Mouse (Mus musculus) forebrain, embryonic 12.5 days (tissue): ENCODE measurements around the gene Spata2l. TPM values are rescaled to one million over a fixed set of nuclear protein-coding genes. Genes with fewer than 3 reads are reported as not detected.
"Not testable (repeated sequence)": the region's sequence is repeated elsewhere in the genome, so short reads cannot be mapped to it uniquely, and the experiment has no call there.

Source experiments
- ATAC-seq: fragments of 200-750 bp; cut with Nextera tagmentation; 2 replicates; pipeline ENCODE4 v1.8.0; 2017; ENCODE audit warnings: moderate TSS enrichment; ENCODE audit not compliant: low FRiP score
- H3K27ac ChIP-seq: fragments of 300-500 bp; sonication (generic); 2 replicates; pipeline ENCODE4 v1.5.1; 2016; ENCODE audit warnings: mild to moderate bottlenecking
- H3K27me3 ChIP-seq: fragments of 300-500 bp; sonication (generic); 2 replicates; pipeline ENCODE4 v1.6.1; 2016; ENCODE audit warnings: mild to moderate bottlenecking
- H3K36me3 ChIP-seq: fragments of 300-500 bp; sonication (generic); replicated peaks from 2 replicates; pipeline ENCODE4 v1.6.1; 2016; ENCODE audit warnings: mild to moderate bottlenecking
- H3K4me1 ChIP-seq: fragments of 300-500 bp; sonication (generic); 2 replicates; pipeline ENCODE4 v1.6.1; 2016
- H3K4me2 ChIP-seq: fragments of 300-500 bp; sonication (generic); 2 replicates; pipeline ENCODE4 v1.6.1; 2016; ENCODE audit warnings: mild to moderate bottlenecking, moderate library complexity
- H3K4me3 ChIP-seq: fragments of 300-500 bp; sonication (generic); replicated peaks from 2 replicates; pipeline ENCODE4 v1.5.1; 2016; ENCODE audit warnings: mild to moderate bottlenecking
- H3K9ac ChIP-seq: fragments of 300-500 bp; sonication (generic); 2 replicates; pipeline ENCODE4 v1.6.1; 2016; ENCODE audit warnings: mild to moderate bottlenecking
- H3K9me3 ChIP-seq: fragments of 300-500 bp; sonication (generic); 2 replicates; pipeline ENCODE4 v1.6.1; 2016
- WGBS: fragments of 180-500 bp; shearing (Covaris S2); methylation state at CpG from one replicate; pipeline ENCODE4 v1.1.7; 2016; 5-methylcytosine and 5-hydroxymethylcytosine counted together
- polyA plus RNA-seq: library from polyadenylated mRNA; unstranded; fragments of >200 nt; fragmentation: Nextera tagmentation; extraction: Ambion mirVana; gene quantifications from 2 replicates; pipeline ENCODE4 v1.2.1, GENCODE M21; 2016

Gene Spata2l
- 1.4 and 1.6 TPM in 2 replicates for polyA plus RNA-seq

DNA sequence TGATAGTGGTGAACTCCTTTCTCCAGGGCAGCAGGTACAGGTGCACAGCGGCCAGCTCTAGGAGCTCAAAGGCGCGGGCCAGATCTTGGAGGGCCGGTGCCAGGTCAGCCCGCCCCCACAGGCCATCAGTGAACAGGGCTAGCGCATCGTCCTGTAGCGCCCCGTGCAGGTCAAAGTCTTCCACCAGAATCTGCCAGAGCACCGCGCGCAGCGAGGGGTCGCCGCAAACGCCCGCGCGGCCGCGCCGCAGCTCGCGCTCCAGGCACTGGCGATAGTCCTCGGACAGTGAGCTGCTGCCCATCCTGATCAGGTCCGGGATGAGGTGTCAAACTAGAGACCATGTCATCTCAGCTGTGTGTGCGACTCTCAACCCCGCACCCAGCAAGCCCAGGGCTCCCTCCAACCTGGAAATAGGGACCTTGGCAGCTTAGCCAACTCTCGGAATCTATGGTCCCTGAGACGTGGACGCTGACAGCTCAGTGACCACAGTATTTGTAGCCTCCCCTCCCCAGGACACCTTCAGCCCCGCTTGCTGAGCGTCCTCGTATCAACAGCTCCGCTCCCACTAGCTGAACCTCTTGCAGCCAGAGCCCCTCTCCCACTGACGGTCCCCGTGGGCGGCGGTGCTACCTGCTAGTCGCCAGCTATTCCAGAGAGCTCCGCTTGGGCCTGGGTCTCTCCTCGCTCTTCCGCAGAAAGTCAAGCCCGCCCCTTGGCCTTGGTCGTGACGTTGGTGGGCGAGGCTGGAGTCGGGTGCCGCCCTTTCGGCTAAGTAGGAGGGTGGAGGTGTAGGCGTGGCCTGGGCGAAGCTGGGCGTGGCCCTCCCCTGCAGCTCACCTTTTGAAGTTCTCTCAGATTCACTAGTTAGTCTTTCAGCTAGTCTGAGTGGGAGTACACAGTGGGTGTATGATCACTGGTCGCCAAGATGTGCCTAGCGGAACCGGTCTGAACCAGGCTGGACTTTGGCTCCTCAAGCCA is at the start of gene Spata2l:
Gene Spata2l (minus strand): TSS at position 714 of the 978 bp plus-strand sequence.
- peak within 1 kb of the TSS; percentile 83 for H3K4me2 ChIP-seq
- peaks cover 20% of the 10 kb centered on the region for H3K4me1 ChIP-seq
- H3K36me3 ChIP-seq: no peaks in the 10 kb centered on the region
- peak within 1 kb of the TSS; percentile 46 for H3K4me3 ChIP-seq
- no peak within 1 kb of the TSS for H3K27ac ChIP-seq
- H3K27me3 ChIP-seq: peaks cover 46% of the 10 kb centered on the region
- 2% methylated on average over 57 of the region's 57 CpGs for WGBS
- peak; percentile 83 for ATAC-seq
- no peaks in the 10 kb centered on the region for H3K9me3 ChIP-seq
- H3K9ac ChIP-seq: peak within 1 kb of the TSS; percentile 50

GRCm38 (mm10) chr8:123284493-123284892 is 48.5 kb upstream of the Spata2l start:
- Histone ChIP-seq H3K36me3 (peaks cover 57% of the 10 kb centered on the region), H3K4me1 (no peaks in the 10 kb centered on the region), H3K9ac (no peak overlapping the region), H3K27me3 (no peaks in the 10 kb centered on the region), H3K4me3 (no peak overlapping the region), H3K27ac (no peak overlapping the region), H3K4me2 (no peak overlapping the region), H3K9me3 (no peaks in the 10 kb centered on the region)
- 93% methylated on average over 5 of the region's 5 CpGs for WGBS
- ATAC-seq: no peak

GRCm38 (mm10) chr8:123283991-123284390 is 48.0 kb upstream of the Spata2l start:
- ATAC-seq: no peak
- Histone ChIP-seq H3K4me3 (no peak overlapping the region), H3K27me3 (no peaks in the 10 kb centered on the region), H3K27ac (no peak overlapping the region), H3K9ac (no peak overlapping the region), H3K9me3 (no peaks in the 10 kb centered on the region), H3K4me2 (no peak overlapping the region), H3K36me3 (peaks cover 52% of the 10 kb centered on the region), H3K4me1 (no peaks in the 10 kb centered on the region)
- WGBS: 93% methylated on average over 7 of the region's 7 CpGs

DNA sequence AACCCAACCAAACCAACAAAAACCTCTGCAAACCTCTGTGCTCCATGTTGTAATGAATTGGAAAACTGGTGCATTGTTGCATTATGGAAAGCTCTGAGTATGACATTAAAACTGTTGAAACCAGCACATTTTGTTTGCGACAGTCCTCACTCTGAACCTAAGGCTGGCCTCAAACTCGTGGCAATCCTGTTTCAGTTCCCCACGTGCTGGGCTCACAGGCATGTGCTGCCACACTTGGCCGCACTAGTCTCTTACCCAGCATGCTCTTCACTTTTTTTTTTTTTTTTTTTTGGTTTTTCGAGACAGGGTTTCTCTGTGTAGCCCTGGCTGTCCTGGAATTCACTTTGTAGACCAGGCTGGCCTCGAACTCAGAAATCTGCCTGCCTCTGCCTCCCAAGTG is 47.0 kb upstream of the Spata2l start:
- ATAC-seq, H3K4me2 ChIP-seq, H3K27ac ChIP-seq, H3K4me1 ChIP-seq, H3K4me3 ChIP-seq, H3K9me3 ChIP-seq, H3K27me3 ChIP-seq, H3K9ac ChIP-seq: not testable (repeated sequence)
- H3K36me3 ChIP-seq: peaks cover 51% of the 10 kb centered on the region
- WGBS: 89% methylated on average over 5 of the region's 6 CpGs

DNA sequence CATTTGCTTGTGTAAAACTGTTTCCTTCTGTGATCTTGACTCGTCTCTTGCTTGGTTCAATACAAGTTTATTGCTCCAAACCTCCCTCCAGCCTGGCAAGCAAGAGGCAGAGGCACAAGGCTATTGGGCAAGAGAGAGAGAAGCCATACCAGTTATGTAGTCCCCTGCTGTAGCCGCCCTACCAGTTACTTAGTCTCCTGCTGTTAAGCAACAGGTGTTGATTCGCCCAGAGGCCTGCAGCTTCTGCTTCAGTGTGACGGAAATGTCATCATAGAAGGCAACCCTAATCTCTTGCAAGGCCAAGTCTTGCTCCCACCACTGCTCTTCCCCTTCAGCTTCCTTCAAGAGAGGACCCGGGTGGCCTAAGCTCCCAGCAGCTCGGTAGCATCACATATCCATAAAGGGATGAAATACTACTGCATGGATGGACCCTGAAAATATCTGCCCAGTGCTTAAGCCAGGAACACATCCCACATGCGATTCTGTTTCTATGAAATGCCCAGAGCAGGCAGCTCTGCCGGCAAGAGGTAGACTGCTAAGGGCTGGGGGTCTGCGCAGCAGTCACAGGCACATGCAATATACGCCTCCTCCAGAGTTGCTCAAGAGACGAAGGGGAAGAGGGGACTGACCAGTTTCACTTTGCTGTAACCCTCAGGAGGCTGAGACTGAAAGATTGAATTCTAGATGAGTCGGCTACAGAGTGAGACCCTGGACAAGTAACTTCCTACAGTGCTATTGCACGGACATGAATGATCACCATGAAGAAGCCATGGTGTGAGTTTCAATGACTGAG is 44.5 kb upstream of the Spata2l start:
- Histone ChIP-seq H3K36me3 (peaks cover 53% of the 10 kb centered on the region), H3K4me2 (no peak overlapping the region), H3K27ac (no peak overlapping the region), H3K9ac (no peak overlapping the region), H3K4me3 (no peak overlapping the region), H3K9me3 (no peaks in the 10 kb centered on the region), H3K27me3 (no peaks in the 10 kb centered on the region), H3K4me1 (no peaks in the 10 kb centered on the region)
- ATAC-seq: no peak
- WGBS: 91% methylated on average over 13 of the region's 13 CpGs

- Histone ChIP-seq H3K27me3 (no peaks in the 10 kb centered on the region), H3K4me1 (no peaks in the 10 kb centered on the region), H3K36me3 (peaks cover 59% of the 10 kb centered on the region), H3K9ac (no peak overlapping the region), H3K4me2 (no peak overlapping the region), H3K27ac (no peak overlapping the region), H3K4me3 (no peak overlapping the region), H3K9me3 (no peaks in the 10 kb centered on the region)
- WGBS: 97% methylated on average over 4 of the region's 4 CpGs
- ATAC-seq: no peak
Measured at GRCm38 (mm10) chr8:123279828-123280227, 43.8 kb upstream of the Spata2l start.

DNA sequence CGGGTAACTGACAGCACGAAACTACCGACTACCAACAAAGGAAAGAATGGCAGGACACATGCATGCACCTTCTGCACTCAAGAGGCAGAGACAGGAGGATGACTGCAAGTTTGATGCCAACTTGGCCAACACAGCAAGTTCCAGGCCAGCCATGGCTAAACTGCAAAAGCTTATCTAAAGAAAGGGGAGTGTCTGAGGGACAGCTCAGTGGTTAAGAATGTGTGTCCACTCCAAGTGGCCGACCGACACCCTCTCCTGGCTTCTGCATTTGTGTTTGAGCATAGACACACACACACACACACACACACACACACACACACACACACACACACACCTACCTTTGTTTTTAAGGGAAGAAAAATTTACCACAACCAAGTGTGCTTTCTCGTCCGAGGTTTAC is 42.4 kb upstream of the Spata2l start:
- 84% methylated on average over 7 of the region's 7 CpGs for WGBS
- Histone ChIP-seq H3K9ac (no peak overlapping the region), H3K4me2 (no peak overlapping the region), H3K4me1 (no peaks in the 10 kb centered on the region), H3K27me3 (no peaks in the 10 kb centered on the region), H3K36me3 (peaks cover 66% of the 10 kb centered on the region), H3K9me3 (no peaks in the 10 kb centered on the region), H3K4me3 (no peak overlapping the region), H3K27ac (no peak overlapping the region)
- no peak for ATAC-seq

GRCm38 (mm10) chr8:123275096-123275495 is 39.1 kb upstream of the Spata2l start:
- Histone ChIP-seq H3K27me3 (no peaks in the 10 kb centered on the region), H3K4me2 (no peak overlapping the region), H3K4me1 (no peaks in the 10 kb centered on the region), H3K4me3 (no peak overlapping the region), H3K9ac (no peak overlapping the region), H3K9me3 (no peaks in the 10 kb centered on the region), H3K36me3 (peaks cover 61% of the 10 kb centered on the region), H3K27ac (no peak overlapping the region)
- no peak for ATAC-seq
- 97% methylated on average over 12 of the region's 12 CpGs for WGBS

DNA sequence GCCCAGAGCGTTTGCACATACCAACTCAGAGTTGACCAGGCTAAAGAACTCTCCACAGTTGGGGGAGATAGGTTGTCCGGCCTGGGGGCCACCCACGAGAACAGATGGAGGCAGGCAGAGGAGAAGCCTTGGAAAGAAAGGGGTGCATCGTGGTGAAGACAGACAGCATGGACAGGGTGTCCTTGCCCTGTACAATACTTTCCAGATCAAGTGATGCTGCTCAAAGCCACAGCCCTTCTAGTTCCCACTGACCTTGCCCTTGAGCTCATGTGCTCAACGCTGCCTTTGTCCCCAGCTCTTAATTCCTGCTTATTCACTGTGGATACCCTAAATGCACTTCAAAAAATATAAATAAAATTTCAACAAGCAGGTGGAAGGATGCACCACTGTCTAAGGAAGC is 38.4 kb upstream of the Spata2l start:
- H3K4me1 ChIP-seq: no peaks in the 10 kb centered on the region
- no peak overlapping the region for H3K4me2 ChIP-seq
- H3K27me3 ChIP-seq: no peaks in the 10 kb centered on the region
- peaks cover 65% of the 10 kb centered on the region for H3K36me3 ChIP-seq
- ATAC-seq: no peak
- H3K9me3 ChIP-seq: no peaks in the 10 kb centered on the region
- no peak overlapping the region for H3K9ac ChIP-seq
- H3K27ac ChIP-seq: no peak overlapping the region
- WGBS: 91% methylated on average over 5 of the region's 5 CpGs
- no peak overlapping the region for H3K4me3 ChIP-seq

GRCm38 (mm10) chr8:123271901-123272300 is 35.9 kb upstream of the Spata2l start:
- 86% methylated on average over 4 of the region's 4 CpGs for WGBS
- no peaks in the 10 kb centered on the region for H3K9me3 ChIP-seq
- H3K36me3 ChIP-seq: peaks cover 75% of the 10 kb centered on the region
- no peak for ATAC-seq
- H3K4me3 ChIP-seq: no peak overlapping the region
- 0 out of 2 replicates have a peak overlapping the region, but pooled peaks have one; percentile 31 for H3K27ac ChIP-seq
- no peaks in the 10 kb centered on the region for H3K4me1 ChIP-seq
- H3K27me3 ChIP-seq: no peaks in the 10 kb centered on the region
- H3K9ac ChIP-seq: no peak overlapping the region
- no peak overlapping the region for H3K4me2 ChIP-seq

DNA sequence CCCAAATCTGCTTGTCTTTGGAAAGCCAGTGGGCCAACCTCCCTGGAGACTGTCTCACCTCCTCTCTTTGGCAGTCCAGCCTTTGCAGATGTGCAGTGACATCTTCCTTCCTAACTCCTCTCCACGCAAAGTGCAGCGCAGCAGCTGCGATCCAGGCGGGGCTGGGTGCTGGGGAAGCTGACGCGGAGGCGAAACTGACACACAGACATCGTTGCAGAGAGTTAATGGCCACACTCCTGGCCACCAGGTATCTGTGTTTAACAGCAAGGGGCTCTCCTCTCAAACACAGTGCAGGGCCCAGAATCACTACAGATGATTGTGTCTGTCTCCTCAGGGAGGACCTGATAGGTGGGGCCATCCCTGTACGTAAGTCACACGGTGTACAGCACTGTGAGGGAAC is 35.1 kb upstream of the Spata2l start:
- Histone ChIP-seq H3K4me1 (no peaks in the 10 kb centered on the region), H3K9me3 (no peaks in the 10 kb centered on the region), H3K4me2 (no peak overlapping the region), H3K27me3 (no peaks in the 10 kb centered on the region), H3K27ac (no peak overlapping the region), H3K36me3 (peaks cover 80% of the 10 kb centered on the region), H3K4me3 (no peak overlapping the region), H3K9ac (no peak overlapping the region)
- no peak for ATAC-seq
- WGBS: 94% methylated on average over 10 of the region's 10 CpGs

DNA sequence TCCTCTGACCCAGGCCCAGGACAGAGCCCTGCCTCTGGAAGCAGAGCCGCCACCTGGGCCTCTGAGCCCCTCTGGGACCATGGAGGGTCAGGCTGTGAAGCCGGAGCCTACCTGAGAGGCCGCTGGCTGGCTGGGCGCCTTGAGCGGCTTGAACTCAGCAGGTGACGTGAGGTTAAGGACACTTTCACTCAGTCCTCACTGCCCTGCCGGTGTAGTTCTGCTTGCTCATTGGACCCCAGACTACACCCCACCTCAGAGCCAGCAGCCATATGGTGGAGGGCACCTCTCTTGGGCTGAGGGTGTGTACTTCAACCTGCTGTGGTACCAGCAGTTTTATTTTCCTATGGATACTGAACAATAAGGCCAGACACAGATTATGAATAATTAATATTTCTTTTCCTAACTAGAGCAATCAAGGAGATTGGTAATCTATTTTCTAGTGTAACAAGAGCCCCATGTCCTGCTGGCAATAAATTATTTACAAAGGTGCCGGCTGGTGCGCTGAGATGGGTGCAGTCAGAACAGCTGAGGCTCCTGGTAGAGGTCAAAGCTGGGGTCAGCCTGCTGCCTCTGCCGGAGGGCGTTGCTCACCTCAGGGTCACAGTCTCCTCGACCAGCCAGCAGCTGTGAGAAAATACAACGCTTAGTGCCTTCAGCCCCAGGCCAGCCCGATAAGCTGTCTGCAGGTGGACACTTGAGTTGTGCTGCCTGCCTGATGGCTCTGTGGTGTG is 32.1 kb upstream of the Spata2l start:
- 88% methylated on average over 14 of the region's 14 CpGs for WGBS
- no peak overlapping the region for H3K27ac ChIP-seq
- no peaks in the 10 kb centered on the region for H3K9me3 ChIP-seq
- H3K27me3 ChIP-seq: no peaks in the 10 kb centered on the region
- H3K4me1 ChIP-seq: no peaks in the 10 kb centered on the region
- H3K36me3 ChIP-seq: peaks cover 85% of the 10 kb centered on the region
- H3K9ac ChIP-seq: no peak overlapping the region
- no peak for ATAC-seq
- H3K4me3 ChIP-seq: no peak overlapping the region
- no peak overlapping the region for H3K4me2 ChIP-seq
